Mouse (Mus musculus) embryonic facial prominence, embryonic 12.5 days (tissue): Measurements from ENCODE around the gene Iqcf6. TPM values are rescaled to one million over a fixed set of nuclear protein-coding genes. Genes with fewer than 3 reads are reported as not detected.
"Not testable (repeated sequence)": the region's sequence is repeated elsewhere in the genome, so short reads cannot be mapped to it uniquely, and the experiment has no call there.

Source experiments
- ATAC-seq: fragments of 200-750 bp; cut with Nextera tagmentation; 2 replicates; pipeline ENCODE4 v1.8.0; 2017; ENCODE audit not compliant: insufficient number of reproducible peaks, insufficient read depth, low FRiP score, low TSS enrichment
- H3K27ac ChIP-seq: fragments of 300-500 bp; sonication (generic); 2 replicates; pipeline ENCODE4 v1.5.1; 2016; ENCODE audit warnings: mild to moderate bottlenecking
- H3K27me3 ChIP-seq: fragments of 300-500 bp; sonication (generic); 2 replicates; pipeline ENCODE4 v1.6.1; 2016; ENCODE audit warnings: mild to moderate bottlenecking, moderate library complexity
- H3K36me3 ChIP-seq: fragments of 300-500 bp; sonication (generic); 2 replicates; pipeline ENCODE4 v1.6.1; 2016; ENCODE audit warnings: mild to moderate bottlenecking
- H3K4me1 ChIP-seq: fragments of 300-500 bp; sonication (generic); 2 replicates; pipeline ENCODE4 v1.6.1; 2016
- H3K4me2 ChIP-seq: fragments of 300-500 bp; sonication (generic); replicated peaks from 2 replicates; pipeline ENCODE4 v1.6.1; 2016; ENCODE audit warnings: mild to moderate bottlenecking, moderate library complexity
- H3K4me3 ChIP-seq: fragments of 300-500 bp; sonication (generic); 2 replicates; pipeline ENCODE4 v1.5.1; 2016; ENCODE audit warnings: mild to moderate bottlenecking
- H3K9ac ChIP-seq: fragments of 300-500 bp; sonication (generic); 2 replicates; pipeline ENCODE4 v1.6.1; 2016; ENCODE audit warnings: mild to moderate bottlenecking, moderate library complexity
- H3K9me3 ChIP-seq: fragments of 300-500 bp; sonication (generic); 2 replicates; pipeline ENCODE4 v1.6.1; 2016; ENCODE audit warnings: mild to moderate bottlenecking, moderate library complexity
- WGBS: fragments of 180-500 bp; shearing (Covaris S2); methylation state at CpG from one replicate; pipeline ENCODE4 v1.1.7; 2016; 5-methylcytosine and 5-hydroxymethylcytosine counted together
- polyA plus RNA-seq: library from polyadenylated mRNA; unstranded; fragments of >200 nt; fragmentation: Nextera tagmentation; extraction: Ambion mirVana; gene quantifications from 2 replicates; pipeline ENCODE4 v1.2.1, GENCODE M21; 2016

The Iqcf6 gene
- polyA plus RNA-seq: not detected in 2 replicates

DNA sequence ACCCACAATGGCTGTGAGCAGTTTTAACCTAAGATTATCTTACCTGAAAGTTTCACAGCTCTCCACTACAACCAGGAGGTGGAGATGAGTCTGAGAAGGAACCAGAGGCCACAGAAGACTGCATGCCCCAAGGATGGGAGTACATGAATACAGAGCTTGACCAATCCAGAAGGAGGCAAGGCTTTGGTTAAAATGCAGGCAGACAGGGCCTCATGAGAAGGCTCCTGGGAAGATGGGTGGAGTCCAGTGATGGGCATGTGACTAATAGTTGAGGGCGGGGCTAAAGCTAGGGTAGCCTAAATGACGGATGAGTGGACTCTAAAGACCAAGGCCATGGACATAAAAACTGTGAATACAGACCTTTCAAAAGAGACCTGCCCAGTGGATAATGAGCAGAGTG is at the start of gene Iqcf6:
TSS of gene Iqcf6 (plus strand) at position 301 of the 400 bp plus-strand sequence.
- no peaks in the 10 kb centered on the region for H3K9me3 ChIP-seq
- no peak within 1 kb of the TSS for H3K4me2 ChIP-seq
- H3K4me3 ChIP-seq: no peak within 1 kb of the TSS
- H3K36me3 ChIP-seq: no peaks in the 10 kb centered on the region
- ATAC-seq: no peak
- 81% methylated on average over 2 of the region's 2 CpGs for whole genome bisulfite sequencing
- H3K27me3 ChIP-seq: no peaks in the 10 kb centered on the region
- H3K27ac ChIP-seq: no peak within 1 kb of the TSS
- peaks cover 4% of the 10 kb centered on the region; the same call in 1 of the 2 replicates for H3K4me1 ChIP-seq
- no peak within 1 kb of the TSS for H3K9ac ChIP-seq

DNA sequence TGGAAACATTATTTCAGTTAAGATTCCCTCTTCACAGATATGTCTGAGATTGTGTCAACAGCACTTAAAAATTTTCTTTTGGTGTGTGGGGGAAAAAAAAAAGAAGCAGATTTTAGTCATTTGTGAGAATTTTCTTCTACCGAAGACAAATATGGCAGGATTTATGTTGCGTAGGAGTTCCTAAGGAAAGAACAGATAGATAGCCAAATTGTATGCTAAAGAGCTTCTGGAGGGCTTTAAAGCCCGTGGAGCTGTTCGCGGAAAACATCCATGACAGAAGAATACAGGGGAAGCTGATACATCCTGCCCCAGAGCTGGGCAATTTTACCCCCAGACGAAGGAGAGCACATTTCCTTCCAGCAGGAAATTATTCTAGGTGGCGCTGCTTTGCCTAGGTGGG is 46.4 kb upstream of the Iqcf6 start:
- 77% methylated on average over 7 of the region's 7 CpGs for WGBS
- no peak for ATAC-seq
- H3K4me2 ChIP-seq: no peak overlapping the region
- H3K4me3 ChIP-seq: no peak overlapping the region
- no peak overlapping the region for H3K27ac ChIP-seq
- H3K36me3 ChIP-seq: no peaks in the 10 kb centered on the region
- H3K9me3 ChIP-seq: no peaks in the 10 kb centered on the region
- no peaks in the 10 kb centered on the region for H3K4me1 ChIP-seq
- no peaks in the 10 kb centered on the region for H3K27me3 ChIP-seq
- no peak overlapping the region for H3K9ac ChIP-seq

- Histone ChIP-seq H3K27me3 (no peaks in the 10 kb centered on the region), H3K36me3 (no peaks in the 10 kb centered on the region), H3K9ac (no peak overlapping the region), H3K4me1 (no peaks in the 10 kb centered on the region), H3K4me2 (no peak overlapping the region), H3K9me3 (no peaks in the 10 kb centered on the region), H3K27ac (no peak overlapping the region), H3K4me3 (no peak overlapping the region)
- no peak for ATAC-seq
- WGBS: 63% methylated on average over 1 of the region's 1 CpGs
Observed at GRCm38 (mm10) chr9:106582552-106582951, 43.8 kb upstream of the Iqcf6 start.

DNA sequence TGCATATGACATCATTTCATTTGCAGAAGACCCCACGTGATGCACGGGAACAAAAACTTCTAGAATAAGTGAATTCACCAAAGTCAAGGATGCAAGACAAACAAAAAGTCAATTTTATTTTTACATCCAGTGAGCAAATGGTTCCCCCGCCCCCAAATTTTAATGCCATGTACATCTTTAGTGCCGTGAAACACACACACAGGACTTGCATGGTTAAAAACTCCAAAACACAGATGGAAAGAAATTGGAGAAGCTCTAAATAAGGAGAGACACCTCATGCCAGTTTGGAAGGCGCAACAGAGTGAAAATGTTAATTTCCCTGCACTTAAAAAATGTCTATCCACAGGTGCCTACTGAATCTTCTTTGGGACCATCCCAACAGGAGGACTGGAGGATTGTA is 34.2 kb upstream of the Iqcf6 start:
- 89% methylated on average over 5 of the region's 5 CpGs for WGBS
- Histone ChIP-seq H3K9ac (no peak overlapping the region), H3K36me3 (no peaks in the 10 kb centered on the region), H3K4me3 (no peak overlapping the region), H3K27ac (no peak overlapping the region), H3K9me3 (no peaks in the 10 kb centered on the region), H3K4me1 (0 out of 2 replicates have a peak, but pooled peaks cover 4% of the 10 kb centered on the region), H3K4me2 (no peak overlapping the region), H3K27me3 (no peaks in the 10 kb centered on the region)
- ATAC-seq: no peak

- H3K9ac ChIP-seq, H3K4me2 ChIP-seq, H3K27ac ChIP-seq, H3K4me3 ChIP-seq, H3K4me1 ChIP-seq, H3K9me3 ChIP-seq, H3K27me3 ChIP-seq, H3K36me3 ChIP-seq: not testable (repeated sequence)
- ATAC-seq: peak; percentile 28; the same call in 1 of the 2 replicates
- WGBS: 22% methylated on average over 4 of the region's 4 CpGs
Observed at GRCm38 (mm10) chr9:106595402-106595801, 31.0 kb upstream of the Iqcf6 start.

DNA sequence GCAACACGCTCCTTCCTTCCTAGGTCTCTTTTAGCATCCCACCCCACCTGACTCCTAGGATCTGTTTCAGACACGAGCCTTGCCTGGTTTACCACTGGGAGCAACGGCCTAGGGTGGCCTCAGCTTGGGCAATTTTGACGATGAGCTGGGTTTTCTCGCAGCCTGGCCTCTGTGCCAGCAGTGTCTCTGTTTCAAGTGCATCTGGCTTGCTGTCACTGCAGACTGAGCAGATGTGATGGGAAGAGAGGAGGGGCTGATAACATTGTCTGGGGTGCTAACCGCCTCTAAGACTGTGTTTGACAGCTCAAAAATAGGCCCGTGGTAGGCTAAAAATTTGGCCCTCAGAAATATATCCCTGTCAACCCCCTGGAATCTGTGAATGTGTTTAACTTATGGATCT is 30.5 kb upstream of the Iqcf6 start:
- 0 out of 2 replicates have a peak, but pooled peaks cover 4% of the 10 kb centered on the region for H3K4me1 ChIP-seq
- 64% methylated on average over 7 of the region's 7 CpGs for WGBS
- H3K9ac ChIP-seq: no peak overlapping the region
- H3K4me3 ChIP-seq: no peak overlapping the region
- 0 out of 2 replicates have a peak, but pooled peaks cover 4% of the 10 kb centered on the region for H3K27me3 ChIP-seq
- H3K36me3 ChIP-seq: no peaks in the 10 kb centered on the region
- no peaks in the 10 kb centered on the region for H3K9me3 ChIP-seq
- no peak overlapping the region for H3K27ac ChIP-seq
- H3K4me2 ChIP-seq: no peak overlapping the region
- ATAC-seq: no peak

- no peak for ATAC-seq
- Histone ChIP-seq H3K9ac (no peak overlapping the region), H3K4me1 (0 out of 2 replicates have a peak, but pooled peaks cover 4% of the 10 kb centered on the region), H3K4me2 (no peak overlapping the region), H3K27ac (no peak overlapping the region), H3K4me3 (no peak overlapping the region), H3K9me3 (no peaks in the 10 kb centered on the region), H3K36me3 (no peaks in the 10 kb centered on the region), H3K27me3 (0 out of 2 replicates have a peak, but pooled peaks cover 4% of the 10 kb centered on the region)
- WGBS: 44% methylated on average over 7 of the region's 7 CpGs
Observed at GRCm38 (mm10) chr9:106598466-106598865, 27.9 kb upstream of the Iqcf6 start.

DNA sequence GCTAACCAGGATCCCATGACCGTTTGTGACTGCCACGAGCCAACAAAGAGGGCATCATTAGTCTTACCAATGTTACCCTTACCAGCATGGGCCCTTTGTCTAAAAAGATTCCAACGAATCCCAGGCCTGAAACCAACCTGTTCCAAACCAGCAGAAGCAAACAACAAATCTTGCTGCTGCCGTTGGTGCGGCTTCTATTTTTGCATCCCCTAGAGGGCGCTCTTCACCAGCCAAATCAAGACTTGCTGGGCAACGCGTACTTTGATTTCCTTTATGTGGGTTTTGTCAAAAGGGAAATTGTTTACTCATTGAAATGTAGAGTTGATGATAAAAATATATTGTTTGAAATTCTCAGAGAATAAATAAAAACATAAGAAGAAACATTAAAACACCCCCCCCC is 25.8 kb upstream of the Iqcf6 start:
- Histone ChIP-seq H3K27me3 (0 out of 2 replicates have a peak, but pooled peaks cover 4% of the 10 kb centered on the region), H3K36me3 (no peaks in the 10 kb centered on the region), H3K27ac (no peak overlapping the region), H3K4me2 (no peak overlapping the region), H3K4me3 (no peak overlapping the region), H3K4me1 (0 out of 2 replicates have a peak, but pooled peaks cover 3% of the 10 kb centered on the region), H3K9ac (no peak overlapping the region), H3K9me3 (no peaks in the 10 kb centered on the region)
- no peak for ATAC-seq
- WGBS: 30% methylated on average over 8 of the region's 8 CpGs

DNA sequence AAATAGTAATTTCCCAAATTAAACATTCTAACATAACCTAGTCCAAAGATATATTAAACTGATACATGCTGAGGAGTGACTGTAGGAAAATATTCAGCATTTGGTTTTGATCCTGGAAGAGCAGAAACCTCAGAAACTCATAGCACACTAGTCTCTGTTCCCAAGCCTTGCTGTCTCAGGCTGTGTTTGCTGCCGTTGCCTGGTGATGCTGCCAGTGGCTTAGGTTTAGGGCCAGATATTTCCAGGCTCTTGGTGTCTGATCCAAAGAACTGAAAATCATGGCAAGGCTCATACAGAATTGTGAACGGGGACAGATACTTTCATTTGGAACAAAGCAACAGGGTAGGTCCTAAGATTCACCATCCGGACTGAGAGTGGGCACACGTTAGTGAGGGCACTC is 15.7 kb upstream of the Iqcf6 start:
- Histone ChIP-seq H3K4me1 (no peaks in the 10 kb centered on the region), H3K36me3 (no peaks in the 10 kb centered on the region), H3K9me3 (no peaks in the 10 kb centered on the region), H3K27ac (no peak overlapping the region), H3K4me3 (no peak overlapping the region), H3K27me3 (0 out of 2 replicates have a peak, but pooled peaks cover 3% of the 10 kb centered on the region), H3K9ac (no peak overlapping the region), H3K4me2 (no peak overlapping the region)
- no peak for ATAC-seq
- WGBS: 83% methylated on average over 4 of the region's 4 CpGs

GRCm38 (mm10) chr9:106613951-106614350 is 12.4 kb upstream of the Iqcf6 start:
- Histone ChIP-seq H3K27me3 (0 out of 2 replicates have a peak, but pooled peaks cover 3% of the 10 kb centered on the region), H3K9me3 (0 out of 2 replicates have a peak, but pooled peaks cover 2% of the 10 kb centered on the region), H3K27ac (no peak overlapping the region), H3K4me3 (no peak overlapping the region), H3K4me1 (no peaks in the 10 kb centered on the region), H3K36me3 (no peaks in the 10 kb centered on the region), H3K9ac (no peak overlapping the region), H3K4me2 (no peak overlapping the region)
- 69% methylated on average over 2 of the region's 2 CpGs for WGBS
- no peak for ATAC-seq

DNA sequence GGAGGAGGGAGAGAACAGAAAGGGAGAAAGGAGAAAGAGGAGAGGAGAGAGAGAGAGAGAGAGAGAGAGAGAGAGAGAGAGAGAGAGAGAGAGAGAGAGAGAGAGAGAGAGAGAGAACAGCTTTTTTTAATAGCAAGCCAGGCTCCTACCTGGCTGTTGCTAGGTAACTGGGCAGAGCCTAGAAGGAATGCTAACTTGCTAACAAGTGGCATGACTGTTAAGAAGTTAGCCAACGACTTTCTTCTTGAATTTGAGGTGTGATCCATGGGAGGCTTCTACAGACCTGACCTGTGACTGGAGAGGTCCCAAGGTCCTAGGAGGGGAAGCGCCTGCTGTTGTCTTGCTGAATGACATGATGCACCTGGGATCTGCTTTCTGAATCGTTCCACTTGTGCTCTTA is 11.8 kb upstream of the Iqcf6 start:
- H3K9me3 ChIP-seq: 0 out of 2 replicates have a peak, but pooled peaks cover 2% of the 10 kb centered on the region
- no peak for ATAC-seq
- H3K9ac ChIP-seq: no peak overlapping the region
- H3K27ac ChIP-seq: no peak overlapping the region
- no peaks in the 10 kb centered on the region for H3K36me3 ChIP-seq
- no peak overlapping the region for H3K4me2 ChIP-seq
- WGBS: 48% methylated on average over 3 of the region's 3 CpGs
- no peaks in the 10 kb centered on the region for H3K4me1 ChIP-seq
- H3K27me3 ChIP-seq: 0 out of 2 replicates have a peak, but pooled peaks cover 3% of the 10 kb centered on the region
- H3K4me3 ChIP-seq: no peak overlapping the region

DNA sequence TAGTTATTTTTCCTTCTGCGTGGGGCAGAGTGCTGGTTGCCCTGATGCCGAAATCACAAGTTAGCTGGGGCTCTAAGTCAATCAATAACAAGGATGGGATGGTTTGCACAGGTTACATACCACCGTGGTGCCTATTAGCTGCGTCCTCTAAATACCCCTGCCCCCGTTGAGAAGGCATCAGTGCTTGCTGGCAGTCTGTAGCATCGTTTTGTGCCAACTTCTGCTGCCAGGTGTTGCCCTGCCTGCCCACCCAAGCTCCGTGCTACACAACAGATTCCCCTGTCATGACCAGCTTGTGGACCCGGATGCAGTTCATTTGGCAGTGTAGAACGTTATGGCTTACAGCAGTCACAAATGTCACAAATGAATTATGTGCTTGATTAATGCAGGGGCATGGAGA is 10.1 kb upstream of the Iqcf6 start:
- Histone ChIP-seq H3K27ac (no peak overlapping the region), H3K27me3 (0 out of 2 replicates have a peak, but pooled peaks cover 3% of the 10 kb centered on the region), H3K4me3 (no peak overlapping the region), H3K4me1 (no peaks in the 10 kb centered on the region), H3K9ac (no peak overlapping the region), H3K9me3 (0 out of 2 replicates have a peak, but pooled peaks cover 2% of the 10 kb centered on the region), H3K36me3 (no peaks in the 10 kb centered on the region), H3K4me2 (no peak overlapping the region)
- ATAC-seq: no peak
- 87% methylated on average over 9 of the region's 9 CpGs for WGBS
